Mouse (Mus musculus): ENCODE data around the gene Lrrc30.

- TF ChIP-seq CTCF (IDR thresholded peaks at IDR 0.05; ENCODE audit: low read depth) (no peak), EP300 (optimal IDR thresholded peaks at IDR 0.05) (no peak)
Observed at GRCm38 (mm10) chr17:67629746-67630145, 2.8 kb downstream of the Lrrc30 start.
